Mouse (Mus musculus) small intestine, adult 2 months (tissue): ENCODE measurements around the gene Eif3l.

Experiments
- CTCF ChIP-seq: fragments of 200-500 bp; IDR thresholded peaks from 2 replicates; pipeline ENCODE4 v1.5.1; 2012; ENCODE audit warnings: low read depth, mild to moderate bottlenecking, control low read depth, inconsistent platforms, low read length, moderate library complexity, mixed read lengths; ENCODE audit not compliant: insufficient replicate concordance, insufficient read length; ENCODE audit errors: extremely low read depth
- POLR2A ChIP-seq: fragments of 200-500 bp; IDR thresholded peaks from 2 replicates; pipeline ENCODE4 v1.6.1; 2012; ENCODE audit warnings: low read depth, mild to moderate bottlenecking, control low read depth, inconsistent platforms, low read length, moderate library complexity

- TF ChIP-seq POLR2A = no peak
- TF ChIP-seq CTCF = no peak
Measured at GRCm38 (mm10) chr15:79038331-79038730, 36.6 kb upstream of the Eif3l start.
